Mouse (Mus musculus): Measurements from ENCODE around the gene Aldh16a1. TPM values are rescaled to one million over a fixed set of nuclear protein-coding genes. Genes with fewer than 3 reads are reported as not detected.
"Not testable (repeated sequence)": the region's sequence is repeated elsewhere in the genome, so short reads cannot be mapped to it uniquely, and the experiment has no call there.

Aldh16a1 gene
- polyA plus RNA-seq, 1 experiment from 2014 or later = 30.3 TPM

- H3K9ac ChIP-seq; DNase-seq; H3K27ac ChIP-seq; H3K4me3 ChIP-seq (replicated peaks); H3K36me3 ChIP-seq; H3K4me2 ChIP-seq; H3K27me3 ChIP-seq; H3K9me3 ChIP-seq (replicated peaks); ATAC-seq (ENCODE audit: low read depth): not testable (repeated sequence)
- H3K4me1 ChIP-seq (replicated peaks) = peaks cover 33% of the 10 kb centered on the region
- WGBS (ENCODE audit: insufficient replicate concordance) = 66% methylated on average over 4 of the region's 4 CpGs
Observed at GRCm38 (mm10) chr7:45110089-45110488, 44.3 kb downstream of the Aldh16a1 start.

- WGBS (ENCODE audit: insufficient replicate concordance) = 24% methylated on average over 5 of the region's 5 CpGs
- Histone ChIP-seq H3K27ac (no peak overlapping the region), H3K9me3 (replicated peaks) (no peaks in the 10 kb centered on the region), H3K9ac (no peak overlapping the region), H3K4me3 (replicated peaks) (no peak overlapping the region), H3K4me2 (no peak overlapping the region), H3K36me3 (no peaks in the 10 kb centered on the region), H3K27me3 (no peaks in the 10 kb centered on the region), H3K4me1 (replicated peaks) (peaks cover 33% of the 10 kb centered on the region)
- no peak for ATAC-seq (ENCODE audit: low read depth)
- no peak for DNase-seq
Observed at GRCm38 (mm10) chr7:45107052-45107645, 47.2 kb downstream of the Aldh16a1 start.

GRCm38 (mm10) chr7:45106441-45106840 lies 47.9 kb downstream of the Aldh16a1 start:
- DNase-seq (no peak), ATAC-seq (ENCODE audit: low read depth) (no peak)
- no peak overlapping the region for H3K27ac ChIP-seq
- WGBS (ENCODE audit: insufficient replicate concordance) = 68% methylated on average over 6 of the region's 6 CpGs
- no peak overlapping the region for H3K4me2 ChIP-seq
- peaks cover 33% of the 10 kb centered on the region for H3K4me1 ChIP-seq (replicated peaks)
- H3K27me3 ChIP-seq = no peaks in the 10 kb centered on the region
- no peak overlapping the region for H3K9ac ChIP-seq
- H3K4me3 ChIP-seq (replicated peaks) = no peak overlapping the region
- H3K36me3 ChIP-seq = no peaks in the 10 kb centered on the region
- H3K9me3 ChIP-seq (replicated peaks) = no peaks in the 10 kb centered on the region

- Histone ChIP-seq H3K27ac (no peak overlapping the region), H3K9me3 (replicated peaks) (no peaks in the 10 kb centered on the region), H3K4me1 (replicated peaks) (peaks cover 30% of the 10 kb centered on the region), H3K27me3 (no peaks in the 10 kb centered on the region), H3K9ac (no peak overlapping the region), H3K36me3 (no peaks in the 10 kb centered on the region), H3K4me2 (no peak overlapping the region), H3K4me3 (replicated peaks) (no peak overlapping the region)
- DNase-seq = no peak
- ATAC-seq (ENCODE audit: low read depth) = no peak
- WGBS (ENCODE audit: insufficient replicate concordance) = 66% methylated on average over 8 of the region's 8 CpGs
Observed at GRCm38 (mm10) chr7:45105491-45105890, 48.9 kb downstream of the Aldh16a1 start.

GRCm38 (mm10) chr7:45104941-45105340 lies 49.4 kb downstream of the Aldh16a1 start:
- no peaks in the 10 kb centered on the region for H3K36me3 ChIP-seq
- no peaks in the 10 kb centered on the region for H3K27me3 ChIP-seq
- no peaks in the 10 kb centered on the region for H3K9me3 ChIP-seq (replicated peaks)
- peaks cover 25% of the 10 kb centered on the region for H3K4me1 ChIP-seq (replicated peaks)
- 62% methylated on average over 5 of the region's 5 CpGs for WGBS (ENCODE audit: insufficient replicate concordance)
- no peak overlapping the region for H3K27ac ChIP-seq
- no peak overlapping the region for H3K9ac ChIP-seq
- ATAC-seq (ENCODE audit: low read depth) (no peak), DNase-seq (no peak)
- no peak overlapping the region for H3K4me3 ChIP-seq (replicated peaks)
- no peak overlapping the region for H3K4me2 ChIP-seq

- peak; percentile 83 for ATAC-seq (ENCODE audit: low read depth)
- peak within 1 kb of the TSS; percentile 55 for H3K4me2 ChIP-seq
- H3K4me3 ChIP-seq (replicated peaks) = peak within 1 kb of the TSS; percentile 39
- H3K27ac ChIP-seq = peak within 1 kb of the TSS; percentile 78
- 40% methylated on average over 7 of the region's 7 CpGs for WGBS (ENCODE audit: insufficient replicate concordance)
- H3K4me1 ChIP-seq (replicated peaks) = peaks cover 25% of the 10 kb centered on the region
- H3K36me3 ChIP-seq = no peaks in the 10 kb centered on the region
- no peaks in the 10 kb centered on the region for H3K9me3 ChIP-seq (replicated peaks)
- H3K27me3 ChIP-seq = no peaks in the 10 kb centered on the region
- H3K9ac ChIP-seq = peak within 1 kb of the TSS; percentile 53
- DNase-seq = no peak
Observed at GRCm38 (mm10) chr7:45103652-45104180, 50.7 kb downstream of the Aldh16a1 start, which contains the start of gene Fcgrt. Fcgrt (minus strand) TSS chr7:45103851.

- no peak for DNase-seq
- H3K9ac ChIP-seq = peak overlapping the region; percentile 53
- H3K27ac ChIP-seq = peak overlapping the region; percentile 78
Observed at GRCm38 (mm10) chr7:45102940-45103585, 51.3 kb downstream of the Aldh16a1 start.

GRCm38 (mm10) chr7:45102441-45102840 lies 51.9 kb downstream of the Aldh16a1 start:
- Histone ChIP-seq H3K9me3 (replicated peaks) (no peaks in the 10 kb centered on the region), H3K4me2 (peak overlapping the region; percentile 55), H3K27ac (no peak overlapping the region), H3K9ac (peak overlapping the region; percentile 23; the same call in 1 of the 2 replicates), H3K4me3 (replicated peaks) (peak overlapping the region; percentile 39), H3K27me3 (no peaks in the 10 kb centered on the region), H3K36me3 (no peaks in the 10 kb centered on the region), H3K4me1 (replicated peaks) (peaks cover 25% of the 10 kb centered on the region)
- no peak for DNase-seq
- WGBS (ENCODE audit: insufficient replicate concordance) = 53% methylated on average over 11 of the region's 11 CpGs
- ATAC-seq (ENCODE audit: low read depth) = peak; percentile 25; the same call in 1 of the 2 replicates

More at GRCm38 (mm10) chr7:45102940-45103585, 51.3 kb downstream of the Aldh16a1 start:
- Histone ChIP-seq H3K4me2 (peak overlapping the region; percentile 55), H3K27me3 (no peaks in the 10 kb centered on the region), H3K9me3 (replicated peaks) (no peaks in the 10 kb centered on the region), H3K4me1 (replicated peaks) (peaks cover 25% of the 10 kb centered on the region), H3K36me3 (no peaks in the 10 kb centered on the region), H3K4me3 (replicated peaks) (peak overlapping the region; percentile 39)
- 0 out of 2 replicates have a peak, but pooled peaks have one; percentile 5 for ATAC-seq (ENCODE audit: low read depth)
- WGBS (ENCODE audit: insufficient replicate concordance) = 58% methylated on average over 9 of the region's 9 CpGs

GRCm38 (mm10) chr7:45100046-45100445 lies 54.3 kb downstream of the Aldh16a1 start:
- no peak for ATAC-seq (ENCODE audit: low read depth)
- DNase-seq = no peak
- 75% methylated on average over 6 of the region's 6 CpGs for WGBS (ENCODE audit: insufficient replicate concordance)
- no peaks in the 10 kb centered on the region for H3K27me3 ChIP-seq
- H3K4me3 ChIP-seq (replicated peaks) = no peak overlapping the region
- no peak overlapping the region for H3K27ac ChIP-seq
- no peak overlapping the region for H3K9ac ChIP-seq
- no peaks in the 10 kb centered on the region for H3K9me3 ChIP-seq (replicated peaks)
- H3K4me2 ChIP-seq = no peak overlapping the region
- H3K4me1 ChIP-seq (replicated peaks) = peaks cover 31% of the 10 kb centered on the region
- no peaks in the 10 kb centered on the region for H3K36me3 ChIP-seq

- Histone ChIP-seq H3K36me3 (no peaks in the 10 kb centered on the region), H3K9me3 (replicated peaks) (no peaks in the 10 kb centered on the region), H3K9ac (no peak overlapping the region), H3K4me3 (replicated peaks) (no peak overlapping the region), H3K27ac (no peak overlapping the region), H3K4me1 (replicated peaks) (peaks cover 35% of the 10 kb centered on the region), H3K27me3 (no peaks in the 10 kb centered on the region), H3K4me2 (no peak overlapping the region)
- no peak for ATAC-seq (ENCODE audit: low read depth)
- DNase-seq = no peak
- 76% methylated on average over 8 of the region's 8 CpGs for WGBS (ENCODE audit: insufficient replicate concordance)
Observed at GRCm38 (mm10) chr7:45098541-45099240, 55.7 kb downstream of the Aldh16a1 start.

GRCm38 (mm10) chr7:45097479-45097878 lies 56.9 kb downstream of the Aldh16a1 start:
- peak overlapping the region; percentile 43 for H3K27ac ChIP-seq
- no peak overlapping the region for H3K9ac ChIP-seq
- DNase-seq (no peak), ATAC-seq (ENCODE audit: low read depth) (no peak)
- H3K9me3 ChIP-seq (replicated peaks) = no peaks in the 10 kb centered on the region
- 14% methylated on average over 6 of the region's 6 CpGs for WGBS (ENCODE audit: insufficient replicate concordance)
- H3K4me3 ChIP-seq (replicated peaks) = no peak overlapping the region
- H3K27me3 ChIP-seq = no peaks in the 10 kb centered on the region
- H3K4me1 ChIP-seq (replicated peaks) = peaks cover 33% of the 10 kb centered on the region
- H3K4me2 ChIP-seq = no peak overlapping the region
- no peaks in the 10 kb centered on the region for H3K36me3 ChIP-seq
